Mouse (Mus musculus): ENCODE results near the gene Cttn. TPM values are rescaled to one million over a fixed set of nuclear protein-coding genes. Genes with fewer than 3 reads are reported as not detected.
A peak's percentile ranks its signal among the peaks of the same experiment; 100 is the strongest.

Gene Cttn
- polyA plus RNA-seq (2012; fragmentation: generic; extraction: Trizol): 177 TPM
- long read RNA-seq, experiment 1, transcript Cttn-202 (18 exons, 3,286 nt): major isoform, 23 of 91 reads
- long read RNA-seq, experiment 1, transcript Cttn-201 (17 exons, 2,913 nt): minor isoform, 17 of 91 reads
- long read RNA-seq, experiment 1, partial matches to known transcripts: 12 of 91 reads
- long read RNA-seq, experiment 1, other reads (novel, unspliced or antisense): 38 of 91 reads
- long read RNA-seq, experiment 2, transcript Cttn-202 (18 exons, 3,286 nt): major isoform, 1,237 of 2,276 reads
- long read RNA-seq, experiment 2, transcript Cttn-201 (17 exons, 2,913 nt): minor isoform, 448 of 2,276 reads
- long read RNA-seq, experiment 2, partial matches to known transcripts: 156 of 2,276 reads
- long read RNA-seq, experiment 2, other reads (novel, unspliced or antisense): 434 of 2,276 reads

GRCm38 (mm10) chr7:144470545-144471059, at the start of gene Cttn:
Cttn (minus strand) TSS chr7:144471009.
- peaks cover 49% of the 10 kb centered on the region for H3K79me2 ChIP-seq (ENCODE audit: control insufficient read depth, insufficient read depth)
- TF ChIP-seq MAX (IDR thresholded peaks at IDR 0.05) (peak; percentile 31), CTCF (IDR thresholded peaks at IDR 0.05; ENCODE audit: control insufficient read depth, insufficient read depth, insufficient read length) (no peak)

GRCm38 (mm10) chr7:144519852-144520251, 49.0 kb upstream of the Cttn start:
- no peak overlapping the region for H3K4me3 ChIP-seq (ENCODE audit: insufficient read depth, poor library complexity, severe bottlenecking)
- H3K79me2 ChIP-seq (ENCODE audit: control insufficient read depth, insufficient read depth): peaks cover 30% of the 10 kb centered on the region
- H3K27me3 ChIP-seq (ENCODE audit: control insufficient read depth, insufficient read depth, insufficient read length): no peaks in the 10 kb centered on the region
- H3ac ChIP-seq (ENCODE audit: control insufficient read depth, insufficient read length, low read depth): no peak overlapping the region
- no peak for TF ChIP-seq MAX (IDR thresholded peaks at IDR 0.05)
- no peak for TF ChIP-seq MYOD1 (IDR thresholded peaks at IDR 0.05; ENCODE audit: control insufficient read depth, insufficient read length, low read depth)
- no peak for TF ChIP-seq FOSL1 (IDR thresholded peaks at IDR 0.05; ENCODE audit: insufficient read depth, low read length, poor library complexity, severe bottlenecking)
- TF ChIP-seq CTCF (IDR thresholded peaks at IDR 0.05; ENCODE audit: control insufficient read depth, insufficient read depth, insufficient read length): no peak
- TF ChIP-seq MYOG (IDR thresholded peaks at IDR 0.05; ENCODE audit: control insufficient read depth, extremely low read depth, insufficient read length): no peak
- no peak for TF ChIP-seq USF1 (IDR thresholded peaks at IDR 0.05; ENCODE audit: low read depth)
- TF ChIP-seq CEBPB (IDR thresholded peaks at IDR 0.05; ENCODE audit: low read depth): no peak
- H3K79me3 ChIP-seq (ENCODE audit: low read depth): peaks cover 7% of the 10 kb centered on the region
- H3K36me3 ChIP-seq (ENCODE audit: control insufficient read depth, insufficient read depth): peaks cover 10% of the 10 kb centered on the region

More at GRCm38 (mm10) chr7:144470545-144471059, at the start of gene Cttn:
- Histone ChIP-seq H3K79me3 (ENCODE audit: low read depth) (peaks cover 39% of the 10 kb centered on the region), H3K27me3 (ENCODE audit: control insufficient read depth, insufficient read depth, insufficient read length) (no peaks in the 10 kb centered on the region), H3K36me3 (ENCODE audit: control insufficient read depth, insufficient read depth) (peaks cover 16% of the 10 kb centered on the region), H3ac (ENCODE audit: control insufficient read depth, insufficient read length, low read depth) (peak within 1 kb of the TSS; percentile 70), H3K4me3 (ENCODE audit: insufficient read depth, poor library complexity, severe bottlenecking) (peak within 1 kb of the TSS; percentile 97)

- Histone ChIP-seq H3ac (ENCODE audit: control insufficient read depth, insufficient read length, low read depth) (no peak overlapping the region), H3K79me2 (ENCODE audit: control insufficient read depth, insufficient read depth) (no peaks in the 10 kb centered on the region), H3K36me3 (ENCODE audit: control insufficient read depth, insufficient read depth) (peaks cover 21% of the 10 kb centered on the region), H3K79me3 (ENCODE audit: low read depth) (peaks cover 2% of the 10 kb centered on the region), H3K4me3 (ENCODE audit: insufficient read depth, poor library complexity, severe bottlenecking) (no peak overlapping the region), H3K27me3 (ENCODE audit: control insufficient read depth, insufficient read depth, insufficient read length) (no peaks in the 10 kb centered on the region)
- TF ChIP-seq USF1 (IDR thresholded peaks at IDR 0.05; ENCODE audit: low read depth): no peak
- TF ChIP-seq MAX (IDR thresholded peaks at IDR 0.05): no peak
- no peak for TF ChIP-seq CTCF (IDR thresholded peaks at IDR 0.05; ENCODE audit: control insufficient read depth, insufficient read depth, insufficient read length)
- TF ChIP-seq FOSL1 (IDR thresholded peaks at IDR 0.05; ENCODE audit: insufficient read depth, low read length, poor library complexity, severe bottlenecking): no peak
- TF ChIP-seq MYOD1 (IDR thresholded peaks at IDR 0.05; ENCODE audit: control insufficient read depth, insufficient read length, low read depth): no peak
- TF ChIP-seq MYOG (IDR thresholded peaks at IDR 0.05; ENCODE audit: control insufficient read depth, extremely low read depth, insufficient read length): no peak
- TF ChIP-seq CEBPB (IDR thresholded peaks at IDR 0.05; ENCODE audit: low read depth): no peak
Observed at GRCm38 (mm10) chr7:144516711-144517110, 45.9 kb upstream of the Cttn start.

- H3K79me2 ChIP-seq (ENCODE audit: control insufficient read depth, insufficient read depth): no peaks in the 10 kb centered on the region
- H3K36me3 ChIP-seq (ENCODE audit: control insufficient read depth, insufficient read depth): peaks cover 24% of the 10 kb centered on the region
- no peaks in the 10 kb centered on the region for H3K27me3 ChIP-seq (ENCODE audit: control insufficient read depth, insufficient read depth, insufficient read length)
- H3K79me3 ChIP-seq (ENCODE audit: low read depth): no peaks in the 10 kb centered on the region
- TF ChIP-seq USF1 (IDR thresholded peaks at IDR 0.05; ENCODE audit: low read depth) (no peak), MYOG (IDR thresholded peaks at IDR 0.05; ENCODE audit: control insufficient read depth, extremely low read depth, insufficient read length) (no peak), CEBPB (IDR thresholded peaks at IDR 0.05; ENCODE audit: low read depth) (no peak), FOSL1 (IDR thresholded peaks at IDR 0.05; ENCODE audit: insufficient read depth, low read length, poor library complexity, severe bottlenecking) (no peak), MAX (IDR thresholded peaks at IDR 0.05) (no peak), CTCF (IDR thresholded peaks at IDR 0.05; ENCODE audit: control insufficient read depth, insufficient read depth, insufficient read length) (no peak), MYOD1 (IDR thresholded peaks at IDR 0.05; ENCODE audit: control insufficient read depth, insufficient read length, low read depth) (no peak)
- no peak overlapping the region for H3K4me3 ChIP-seq (ENCODE audit: insufficient read depth, poor library complexity, severe bottlenecking)
- H3ac ChIP-seq (ENCODE audit: control insufficient read depth, insufficient read length, low read depth): no peak overlapping the region
Observed at GRCm38 (mm10) chr7:144509090-144509489, 38.3 kb upstream of the Cttn start.

GRCm38 (mm10) chr7:144506807-144507206, 36.0 kb upstream of the Cttn start:
- Histone ChIP-seq H3K27me3 (ENCODE audit: control insufficient read depth, insufficient read depth, insufficient read length) (no peaks in the 10 kb centered on the region), H3K79me3 (ENCODE audit: low read depth) (no peaks in the 10 kb centered on the region), H3ac (ENCODE audit: control insufficient read depth, insufficient read length, low read depth) (no peak overlapping the region), H3K79me2 (ENCODE audit: control insufficient read depth, insufficient read depth) (no peaks in the 10 kb centered on the region), H3K36me3 (ENCODE audit: control insufficient read depth, insufficient read depth) (peaks cover 30% of the 10 kb centered on the region), H3K4me3 (ENCODE audit: insufficient read depth, poor library complexity, severe bottlenecking) (no peak overlapping the region)
- TF ChIP-seq CEBPB (IDR thresholded peaks at IDR 0.05; ENCODE audit: low read depth): no peak
- no peak for TF ChIP-seq CTCF (IDR thresholded peaks at IDR 0.05; ENCODE audit: control insufficient read depth, insufficient read depth, insufficient read length)
- no peak for TF ChIP-seq USF1 (IDR thresholded peaks at IDR 0.05; ENCODE audit: low read depth)

- H3K36me3 ChIP-seq (ENCODE audit: control insufficient read depth, insufficient read depth): peaks cover 30% of the 10 kb centered on the region
- H3K4me3 ChIP-seq (ENCODE audit: insufficient read depth, poor library complexity, severe bottlenecking): no peak overlapping the region
- TF ChIP-seq MYOD1 (IDR thresholded peaks at IDR 0.05; ENCODE audit: control insufficient read depth, insufficient read length, low read depth): no peak
- TF ChIP-seq FOSL1 (IDR thresholded peaks at IDR 0.05; ENCODE audit: insufficient read depth, low read length, poor library complexity, severe bottlenecking): no peak
- no peak for TF ChIP-seq USF1 (IDR thresholded peaks at IDR 0.05; ENCODE audit: low read depth)
- no peak for TF ChIP-seq MAX (IDR thresholded peaks at IDR 0.05)
- TF ChIP-seq MYOG (IDR thresholded peaks at IDR 0.05; ENCODE audit: control insufficient read depth, extremely low read depth, insufficient read length): no peak
- TF ChIP-seq CTCF (IDR thresholded peaks at IDR 0.05; ENCODE audit: control insufficient read depth, insufficient read depth, insufficient read length): no peak
- no peak for TF ChIP-seq CEBPB (IDR thresholded peaks at IDR 0.05; ENCODE audit: low read depth)
- no peak overlapping the region for H3ac ChIP-seq (ENCODE audit: control insufficient read depth, insufficient read length, low read depth)
- no peaks in the 10 kb centered on the region for H3K27me3 ChIP-seq (ENCODE audit: control insufficient read depth, insufficient read depth, insufficient read length)
- no peaks in the 10 kb centered on the region for H3K79me2 ChIP-seq (ENCODE audit: control insufficient read depth, insufficient read depth)
- H3K79me3 ChIP-seq (ENCODE audit: low read depth): no peaks in the 10 kb centered on the region
Observed at GRCm38 (mm10) chr7:144503959-144504358, 33.1 kb upstream of the Cttn start.

Data from C2C12 (cell line).